Mouse (Mus musculus) cerebral cortex, adult 2 months (tissue): ENCODE measurements around the gene Sirt3.

ENCODE experiments used
- WGBS: fragments of 180-500 bp; shearing (Covaris S2); methylation state at CpG from one replicate; pipeline ENCODE4 v1.1.7; 2018; 5-methylcytosine and 5-hydroxymethylcytosine counted together

Gene Sirt3

DNA sequence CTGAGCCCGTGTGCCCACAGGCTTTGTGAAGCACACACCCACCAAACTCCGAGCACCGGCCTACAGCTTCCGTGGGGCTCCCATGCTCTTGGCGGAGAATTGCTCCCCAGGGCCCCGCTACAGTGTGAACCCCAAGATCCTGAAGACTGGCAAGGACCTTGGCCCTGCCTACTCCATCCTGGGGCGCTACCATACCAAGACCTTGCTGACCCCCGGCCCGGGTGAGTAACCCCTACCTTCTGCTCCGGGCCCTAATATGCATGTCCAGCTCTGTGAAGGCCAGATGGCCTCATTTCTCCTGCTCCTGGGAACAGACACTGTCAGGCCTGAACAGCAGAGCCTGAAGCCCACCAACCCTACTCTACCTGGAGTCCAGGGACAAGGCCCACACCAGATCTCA, 33.5 kb downstream of the Sirt3 start:
- 93% methylated on average over 10 of the region's 10 CpGs for WGBS

- 58% methylated on average over 11 of the region's 11 CpGs for WGBS
These were observed 34.1 kb downstream of the Sirt3 start, which contains the start of gene Odf3 for GRCm38 (mm10) chr7:140847755-140848580. Gene Odf3, plus strand, starts transcription at chr7:140847805.

DNA sequence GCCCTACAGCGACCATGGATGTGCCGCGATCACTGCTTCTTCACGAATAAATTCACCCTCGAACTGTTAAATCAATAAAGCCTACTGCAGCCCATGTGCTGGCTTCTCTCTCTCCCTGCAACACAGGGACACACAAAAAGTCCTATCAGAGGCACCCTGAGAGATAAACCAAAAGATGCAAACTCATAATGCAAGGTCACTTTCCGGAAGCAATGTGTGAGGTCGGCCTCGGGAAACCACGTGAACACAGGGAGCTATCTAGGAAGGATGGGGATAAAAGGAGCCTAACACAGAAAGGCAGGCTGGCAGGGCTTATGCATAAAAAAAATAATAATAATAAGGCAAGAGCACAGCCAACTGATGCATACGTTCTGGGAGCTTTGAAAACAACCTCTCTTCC, 35.4 kb downstream of the Sirt3 start:
- WGBS, result 86% methylated on average over 10 of the region's 10 CpGs

DNA sequence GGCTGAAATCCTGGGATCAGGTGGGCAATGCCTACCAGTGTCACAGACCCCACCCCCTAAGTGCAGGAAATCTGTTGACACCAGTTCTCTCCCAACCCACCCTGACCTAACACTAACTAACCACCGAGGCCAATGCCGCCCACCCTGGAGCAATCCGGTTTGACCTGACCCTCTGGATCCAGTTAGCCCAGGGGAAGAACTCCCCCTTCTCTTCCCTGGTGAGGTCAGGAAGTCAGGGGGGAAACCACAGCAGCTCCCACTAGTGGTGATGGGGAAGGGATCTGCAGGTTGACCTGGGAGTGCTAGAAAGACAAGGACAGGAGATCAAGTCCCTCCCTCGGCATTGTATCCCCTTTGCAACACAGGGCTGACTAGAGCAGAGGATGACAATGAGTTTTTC, 36.4 kb downstream of the Sirt3 start:
- 73% methylated on average over 4 of the region's 4 CpGs for WGBS

- 23% methylated on average over 14 of the region's 14 CpGs for WGBS
These were observed 37.0 kb downstream of the Sirt3 start, which contains the start of gene Scgb1c1 for GRCm38 (mm10) chr7:140844905-140845665. Gene Scgb1c1, plus strand, starts transcription at chr7:140845547.

GRCm38 (mm10) chr7:140843806-140844205, 38.3 kb downstream of the Sirt3 start:
- 83% methylated on average over 7 of the region's 7 CpGs for WGBS

GRCm38 (mm10) chr7:140840750-140841735, 41.1 kb downstream of the Sirt3 start:
- WGBS, result 37% methylated on average over 19 of the region's 19 CpGs

DNA sequence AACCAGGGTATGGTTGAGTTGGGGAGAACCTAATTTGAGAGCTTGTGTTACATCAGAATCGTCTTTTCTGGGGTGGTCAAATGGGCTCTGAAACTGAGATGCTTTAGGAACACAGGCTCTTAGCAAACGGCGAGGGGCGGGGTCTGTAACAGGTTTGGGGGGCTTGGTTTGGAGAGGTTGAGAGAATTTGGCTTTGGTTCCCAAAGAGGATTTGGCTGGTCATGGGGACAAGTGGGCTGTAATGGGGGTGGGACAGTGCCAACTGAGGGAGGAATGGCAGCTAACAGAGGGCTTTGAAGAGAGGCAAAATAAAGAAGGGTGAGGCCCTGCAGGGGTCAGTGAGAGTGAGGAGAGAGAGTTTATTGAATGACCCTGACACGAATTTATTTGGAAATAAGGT, 42.6 kb downstream of the Sirt3 start:
- WGBS, result 71% methylated on average over 5 of the region's 5 CpGs

DNA sequence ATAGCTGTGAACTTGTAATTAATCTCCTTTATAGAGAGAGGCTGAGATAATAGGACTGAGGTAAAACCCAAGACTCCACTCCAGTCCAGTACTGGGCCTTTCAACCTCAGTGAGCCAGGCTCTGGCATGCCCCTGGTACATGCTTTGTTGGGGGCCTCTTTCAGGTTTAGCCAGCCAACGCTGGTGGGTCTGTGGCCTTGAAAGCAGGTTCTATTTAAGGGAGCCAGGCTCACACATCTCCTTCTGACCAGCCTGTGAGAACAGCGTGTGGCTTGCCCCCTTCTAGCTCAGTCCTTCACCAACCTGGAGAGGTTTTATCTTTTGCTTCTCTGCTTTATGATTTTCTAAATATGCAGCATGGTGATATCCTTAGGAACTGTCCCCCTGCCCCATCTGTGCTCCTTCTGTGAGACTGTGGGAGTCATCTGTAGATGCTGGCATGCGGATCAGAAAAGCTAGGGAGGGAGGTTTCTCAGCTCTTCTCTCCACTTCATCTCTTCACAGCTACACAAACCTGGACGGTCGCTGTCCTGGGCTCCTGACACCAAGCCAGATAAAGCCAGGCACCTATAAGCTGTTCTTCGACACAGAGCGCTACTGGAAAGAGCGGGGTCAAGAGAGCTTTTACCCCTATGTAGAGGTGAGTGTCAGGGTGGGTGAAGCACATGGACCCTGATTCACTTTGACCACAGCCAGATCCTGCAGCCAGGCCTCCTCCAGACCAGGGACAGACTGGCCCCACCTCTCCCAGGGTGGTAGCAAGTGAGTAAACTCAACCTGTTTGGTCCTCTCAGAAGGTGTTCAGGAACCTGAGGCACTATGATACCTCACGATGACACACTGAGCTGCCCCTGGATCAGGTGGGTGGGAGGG, 45.6 kb downstream of the Sirt3 start:
- 58% methylated on average over 9 of the region's 9 CpGs for WGBS

GRCm38 (mm10) chr7:140835758-140836087, 46.4 kb downstream of the Sirt3 start:
- 87% methylated on average over 2 of the region's 2 CpGs for WGBS

DNA sequence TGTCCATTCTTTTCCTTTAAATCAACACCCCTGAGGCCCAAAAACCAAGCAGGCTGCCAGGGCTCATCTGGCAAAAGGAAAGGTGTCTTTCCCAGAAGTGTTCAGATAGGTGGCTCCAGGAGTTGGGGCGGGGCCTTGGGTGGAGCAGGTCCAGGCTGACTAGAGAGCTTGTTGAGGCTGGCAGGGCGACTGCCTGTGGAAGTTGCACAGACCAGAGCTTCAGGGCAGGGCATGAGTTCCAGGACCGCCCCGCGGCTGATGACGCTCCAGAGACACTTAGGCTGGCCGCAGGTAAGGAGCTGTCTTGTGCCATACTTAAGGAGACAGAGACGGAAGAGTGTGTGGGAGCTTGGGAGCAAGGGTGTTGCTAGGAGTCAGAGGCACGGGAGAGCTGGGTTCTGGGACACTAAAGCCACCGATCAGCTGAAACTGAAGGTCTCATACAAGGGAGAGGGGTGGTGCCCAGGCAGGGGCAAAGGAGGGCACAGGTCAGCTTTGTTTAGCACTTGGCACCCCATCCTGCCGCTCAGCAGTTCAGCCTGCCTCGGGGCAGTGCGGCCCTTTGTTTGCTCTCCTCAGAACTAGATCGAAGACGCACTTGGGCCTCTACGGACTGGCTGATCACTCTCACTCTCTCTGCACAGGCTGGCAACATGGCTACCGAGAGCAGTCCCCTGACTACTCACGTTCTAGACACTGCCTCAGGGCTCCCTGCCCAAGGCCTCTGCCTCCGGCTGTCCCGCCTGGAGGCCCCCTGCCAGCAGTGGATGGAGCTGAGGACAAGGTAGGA, 46.9 kb downstream of the Sirt3 start, which contains the start of gene Urah:
Urah (plus strand) TSS at position 51 of the 790 bp plus-strand sequence.
- WGBS, result 57% methylated on average over 20 of the region's 20 CpGs

GRCm38 (mm10) chr7:140833341-140833740, 48.8 kb downstream of the Sirt3 start:
- WGBS, result 91% methylated on average over 4 of the region's 4 CpGs

- 78% methylated on average over 6 of the region's 6 CpGs for WGBS
These were observed 50.7 kb downstream of the Sirt3 start for GRCm38 (mm10) chr7:140831447-140831846.

DNA sequence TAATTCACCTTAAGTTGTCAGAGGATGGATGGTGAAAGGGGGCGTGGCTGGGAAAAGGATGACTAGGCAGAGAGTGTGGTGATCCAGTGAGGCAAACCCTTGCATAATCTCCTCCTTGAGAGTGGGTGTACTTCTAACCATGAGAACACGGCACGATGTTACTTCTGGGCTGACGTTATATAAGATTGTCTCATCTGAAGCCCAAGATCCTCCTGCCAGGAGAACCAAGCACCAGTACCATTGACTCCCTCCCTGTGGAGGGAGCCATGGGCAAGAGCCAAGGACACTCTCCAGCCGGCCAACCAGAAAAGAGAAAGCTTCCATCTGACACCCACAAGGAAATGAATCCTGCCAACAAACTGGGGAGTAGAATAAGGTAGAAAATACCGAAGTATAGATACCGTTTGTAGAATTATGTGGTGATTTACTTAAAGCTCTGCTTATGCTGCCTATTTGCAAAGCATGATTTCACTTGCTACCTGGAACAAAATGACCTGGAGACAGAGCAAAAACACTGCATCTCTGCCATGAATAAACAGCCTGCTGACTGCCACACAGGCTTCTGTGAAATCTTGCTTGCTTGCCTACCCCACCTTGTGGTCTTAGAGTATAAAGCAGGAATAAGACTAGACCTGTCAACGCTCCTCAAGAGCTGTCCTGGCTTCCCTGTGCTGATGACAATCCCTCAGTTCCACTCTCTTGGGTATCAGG, 53.8 kb downstream of the Sirt3 start:
- WGBS, result 12% methylated on average over 8 of the region's 8 CpGs

- 91% methylated on average over 4 of the region's 4 CpGs for WGBS
These were observed 59.4 kb downstream of the Sirt3 start for GRCm38 (mm10) chr7:140822731-140823130.

- WGBS, result 5% methylated on average over 21 of the region's 21 CpGs
These were observed 60.3 kb downstream of the Sirt3 start, which contains the start of gene Zfp941 for GRCm38 (mm10) chr7:140821653-140822329. Gene Zfp941, minus strand, starts transcription at chr7:140822178.

- WGBS, result 29% methylated on average over 5 of the region's 5 CpGs
These were observed 60.8 kb downstream of the Sirt3 start for GRCm38 (mm10) chr7:140821305-140821652.

GRCm38 (mm10) chr7:140820173-140820572, 61.9 kb downstream of the Sirt3 start:
- 57% methylated on average over 4 of the region's 4 CpGs for WGBS
